In genomic region chr2:145396579-145396978, GRCm38 (mm10) we compare ENCODE assay signal across 13 mouse cellular contexts.
DNase-seq lines count a peak whose midpoint lies in the region; ATAC-seq lines count a peak whose summit lies in the region.
"Had no signal": no experiment of that assay in that cellular context is flagged by ENCODE, and none has a peak within 500 bp of the region (broad histone marks: within the 10 kb centered on the region; RNA-seq: fewer than 3 reads in every experiment).

No protein-coding gene starts in this region.

- WGBS in heart, embryonic 11.5 days (ENCODE audit: insufficient replicate concordance), result 37% methylated on average over 7 of the region's 7 CpGs
- WGBS in hindbrain, embryonic 14.5 days, result 48% methylated on average over 7 of the region's 7 CpGs
- WGBS in kidney, embryonic 14.5 days, result 27% methylated on average over 7 of the region's 7 CpGs

- no peak for ATAC-seq in heart, embryonic 11.5 days (replicated peaks; ENCODE audit: insufficient number of reproducible peaks, low FRiP score, low TSS enrichment)
- ATAC-seq in hindbrain, embryonic 14.5 days (ENCODE audit: low FRiP score), result no peak
- no peak for ATAC-seq in kidney, embryonic 14.5 days (ENCODE audit: low FRiP score, low TSS enrichment)

- no peak for DNase-seq in heart, postnatal 25 days (ENCODE audit: low spot score)
- peak; percentile 19 for DNase-seq in retina, postnatal 1 day
- no peak for DNase-seq in retina, embryonic 14.5 days (ENCODE audit: low spot score)
- peak; percentile 41 for DNase-seq in hindbrain, embryonic 14.5 days (ENCODE audit: low spot score)
- DNase-seq in spleen, postnatal 36 days (ENCODE audit: low spot score in 2 of 2), result no peak
- DNase-seq in kidney, adult 11 months, result no peak
- DNase-seq: cerebellum, postnatal 36 days; kidney, adult 9 months; thymus, postnatal 25 days had no signal

- no peaks in the 10 kb centered on the region for H3K27me3 ChIP-seq in heart, embryonic 11.5 days (ENCODE audit: control insufficient read depth, insufficient read depth, low read length)
- H3K27me3 ChIP-seq in hindbrain, embryonic 14.5 days (ENCODE audit: control insufficient read depth, insufficient read depth, low read length), result no peaks in the 10 kb centered on the region
- no peaks in the 10 kb centered on the region for H3K27me3 ChIP-seq in kidney, embryonic 14.5 days (ENCODE audit: control insufficient read depth, insufficient read depth, low read length)

- H3K4me3 ChIP-seq in heart, embryonic 11.5 days (ENCODE audit: low read depth, low read length), result no peak overlapping the region
- no peak overlapping the region for H3K4me3 ChIP-seq in hindbrain, embryonic 14.5 days (replicated peaks; ENCODE audit: low read length)
- no peak overlapping the region for H3K4me3 ChIP-seq in kidney, embryonic 14.5 days (ENCODE audit: low read length)
- H3K4me3 ChIP-seq: erythroblast, embryonic 14.5 days had no signal

- peaks cover 6% of the 10 kb centered on the region; the same call in 1 of the 2 replicates for H3K4me1 ChIP-seq in heart, embryonic 11.5 days (ENCODE audit: control insufficient read depth, insufficient read depth, low read length)
- peaks cover 23% of the 10 kb centered on the region; the same call in 1 of the 2 replicates for H3K4me1 ChIP-seq in hindbrain, embryonic 14.5 days (replicated peaks; ENCODE audit: control insufficient read depth, insufficient read depth, low read length)
- no peaks in the 10 kb centered on the region for H3K4me1 ChIP-seq in kidney, embryonic 14.5 days (ENCODE audit: control insufficient read depth, insufficient read depth, low read length)

- H3K36me3 ChIP-seq in heart, embryonic 11.5 days (ENCODE audit: control insufficient read depth, insufficient read depth, low read length), result no peaks in the 10 kb centered on the region
- no peaks in the 10 kb centered on the region for H3K36me3 ChIP-seq in hindbrain, embryonic 14.5 days (replicated peaks; ENCODE audit: control insufficient read depth, insufficient read depth)
- H3K36me3 ChIP-seq in kidney, embryonic 14.5 days (ENCODE audit: control insufficient read depth, insufficient read depth, low read length), result no peaks in the 10 kb centered on the region

- no peaks in the 10 kb centered on the region for H3K9me3 ChIP-seq in heart, embryonic 11.5 days (replicated peaks; ENCODE audit: control insufficient read depth, low read length)
- H3K9me3 ChIP-seq in hindbrain, embryonic 14.5 days (ENCODE audit: control insufficient read depth, low read length), result no peaks in the 10 kb centered on the region
- H3K9me3 ChIP-seq in kidney, embryonic 14.5 days (ENCODE audit: control insufficient read depth, low read length), result no peaks in the 10 kb centered on the region

- H3K9ac ChIP-seq in heart, embryonic 11.5 days (ENCODE audit: low read depth, low read length), result no peak overlapping the region
- no peak overlapping the region for H3K9ac ChIP-seq in hindbrain, embryonic 14.5 days
- H3K9ac ChIP-seq in kidney, embryonic 14.5 days (ENCODE audit: low read depth, low read length), result no peak overlapping the region

- peak overlapping the region; percentile 10; the same call in 1 of the 2 replicates for H3K27ac ChIP-seq in heart, embryonic 11.5 days (ENCODE audit: low read depth, low read length)
- no peak overlapping the region for H3K27ac ChIP-seq in hindbrain, embryonic 14.5 days
- H3K27ac ChIP-seq in kidney, embryonic 14.5 days (ENCODE audit: low read depth, low read length), result no peak overlapping the region

- intact Hi-C loops in heart, postnatal 25 days (cut with DNase I), result no loop called here

- H3K4me2 ChIP-seq in heart, embryonic 11.5 days, result no peak overlapping the region
- no peak overlapping the region for H3K4me2 ChIP-seq in hindbrain, embryonic 14.5 days (replicated peaks)
- no peak overlapping the region for H3K4me2 ChIP-seq in kidney, embryonic 14.5 days (replicated peaks; ENCODE audit: low read depth, low read length)
- H3K4me2 ChIP-seq: liver, embryonic 11.5 days had no signal

Comparison
In these comparisons a context has a peak if more than half of its experiments do, and no peak if none do; other contexts are left out.
1. DNase-seq: peak in retina, postnatal 1 day (single experiment) and hindbrain, embryonic 14.5 days (single experiment); none in heart, postnatal 25 days (single experiment), retina, embryonic 14.5 days (single experiment), spleen, postnatal 36 days (0 of 2) and kidney, adult 11 months (single experiment).